Mouse (Mus musculus) frontal cortex, adult 2 months (tissue): ENCODE results near the gene Gm15293. TPM values are rescaled to one million over a fixed set of nuclear protein-coding genes. Genes with fewer than 3 reads are reported as not detected.
"Not testable (repeated sequence)": the region's sequence is repeated elsewhere in the genome, so short reads cannot be mapped to it uniquely, and the experiment has no call there.

Experiments
- DNase-seq, 2 experiments: peaks; one replicate each; pipeline ENCODE4 v3.0.0; 2022; ENCODE audit warnings: low spot score in 1 of 2; ENCODE audit errors: extremely low spot score in 1 of 2
- polyA plus RNA-seq: library from polyadenylated mRNA; depleted of rRNA; stranded (reverse); fragments of >200 nt; gene quantifications from 2 replicates; pipeline ENCODE4 v1.2.3, GENCODE M21; 2012; rRNA removed

Gene Gm15293
- not detected in 2 replicates for polyA plus RNA-seq

DNA sequence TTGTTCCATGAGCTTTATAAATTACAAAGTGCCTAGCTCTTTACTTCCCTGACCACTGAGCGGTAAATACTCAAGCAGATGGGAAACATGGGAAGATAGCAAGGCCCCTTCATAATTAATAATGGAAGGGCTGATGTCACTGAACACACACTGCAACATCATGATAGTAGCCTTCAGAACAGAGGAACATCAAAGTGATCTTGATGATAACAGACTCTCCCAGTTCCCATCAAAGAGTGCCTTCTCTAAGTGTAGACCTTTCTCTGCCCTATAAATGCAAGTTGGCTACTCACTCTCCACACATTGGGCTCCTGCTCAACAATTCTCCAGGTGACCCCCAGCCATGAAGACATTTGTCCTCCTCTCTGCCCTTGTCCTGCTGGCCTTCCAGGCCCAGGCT lies at the start of gene Gm15293:
Gene Gm15293, plus strand, starts transcription at position 301 of the 400 bp plus-strand sequence.
- DNase-seq: not testable (repeated sequence)

DNA sequence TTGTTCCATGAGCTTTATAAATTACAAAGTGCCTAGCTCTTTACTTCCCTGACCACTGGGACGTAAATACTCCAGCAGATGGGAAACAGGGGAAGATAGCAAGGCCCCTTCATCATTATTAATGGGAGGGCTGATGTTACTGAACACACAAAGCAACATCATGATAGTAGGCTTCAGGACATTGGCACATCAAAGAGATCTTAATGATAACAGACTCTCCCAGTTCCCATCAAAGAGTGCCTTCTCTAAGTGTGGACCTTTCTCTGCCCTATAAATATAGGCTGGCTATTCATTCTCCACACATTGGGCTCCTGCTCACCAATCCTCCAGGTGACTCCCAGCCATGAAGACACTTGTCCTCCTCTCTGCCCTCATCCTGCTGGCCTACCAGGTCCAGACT lies 39.4 kb upstream of the Gm15293 start, which contains the start of gene Defa22:
Gene Defa22, plus strand, starts transcription at position 301 of the 400 bp plus-strand sequence.
- DNase-seq: not testable (repeated sequence)

DNA sequence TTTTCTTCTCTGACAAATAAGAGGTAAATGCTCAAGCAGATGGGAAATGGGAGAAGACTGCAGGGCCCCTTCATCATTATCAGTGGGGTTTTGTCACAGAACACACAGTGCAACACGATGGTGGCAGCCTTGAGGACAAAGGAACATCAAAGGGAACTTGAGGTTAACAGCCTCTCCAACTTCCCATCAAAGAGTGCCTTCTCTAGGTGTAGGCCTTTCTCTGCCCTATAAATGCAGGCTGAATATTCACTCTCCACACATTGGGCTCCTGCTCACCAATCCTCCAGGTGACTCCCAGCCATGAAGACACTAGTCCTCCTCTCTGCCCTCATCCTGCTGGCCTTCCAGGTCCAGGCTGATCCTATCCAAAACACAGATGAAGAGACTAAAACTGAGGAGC lies 10.0 kb upstream of the Gm15293 start, which contains the start of gene Defa31:
Gene Defa31, plus strand, starts transcription at position 301 of the 400 bp plus-strand sequence.
- not testable (repeated sequence) for DNase-seq

Other genes starting within 250 kb of the Gm15293 start
- not detected in 2 replicates for gene Defa21, start 176.0 kb upstream of the Gm15293 start, polyA plus RNA-seq
- not detected in 2 replicates for gene Defa23, start 146.5 kb upstream of the Gm15293 start, polyA plus RNA-seq
- gene Defa35, start 136.5 kb upstream of the Gm15293 start, polyA plus RNA-seq: not detected in 2 replicates
- not detected in 2 replicates for gene Defa25, start 117.1 kb upstream of the Gm15293 start, polyA plus RNA-seq
- gene Gm14851, start 105.5 kb upstream of the Gm15293 start, polyA plus RNA-seq: not detected in 2 replicates
- gene Defa30, start 66.9 kb upstream of the Gm15293 start, polyA plus RNA-seq: not detected in 2 replicates
- not detected in 2 replicates for gene Defa22, start 39.3 kb upstream of the Gm15293 start, polyA plus RNA-seq
- gene Defa31, start 9.9 kb upstream of the Gm15293 start, polyA plus RNA-seq: not detected in 2 replicates
- not detected in 2 replicates for gene Gm15292, start 48.2 kb downstream of the Gm15293 start, polyA plus RNA-seq
- gene Defa27, start 114.0 kb downstream of the Gm15293 start, polyA plus RNA-seq: not detected in 2 replicates
- not detected in 2 replicates for gene Defa29, start 125.5 kb downstream of the Gm15293 start, polyA plus RNA-seq
- not detected in 2 replicates for gene Defa2, start 177.0 kb downstream of the Gm15293 start, polyA plus RNA-seq
- not detected in 2 replicates for gene Defa33, start 190.2 kb downstream of the Gm15293 start, polyA plus RNA-seq
- not detected in 2 replicates for gene Defa36, start 225.8 kb downstream of the Gm15293 start, polyA plus RNA-seq